Mouse (Mus musculus) liver, embryonic 11.5 days (tissue): ENCODE results near the gene Snd1. TPM values are rescaled to one million over a fixed set of nuclear protein-coding genes. Genes with fewer than 3 reads are reported as not detected.

Experiments used
- ATAC-seq: fragments of 200-750 bp; cut with Nextera tagmentation; replicated peaks from 2 replicates; pipeline ENCODE4 v1.8.0; 2017; ENCODE audit warnings: moderate number of reproducible peaks, mild to moderate bottlenecking, moderate TSS enrichment, moderate library complexity; ENCODE audit not compliant: low FRiP score
- DNase-seq: peaks from one replicate; pipeline ENCODE4 v3.0.0-alpha.2; 2017; ENCODE audit warnings: low spot score
- H3K27ac ChIP-seq: fragments of 300-500 bp; sonication (generic); 2 replicates; pipeline ENCODE4 v1.5.1; 2014; ENCODE audit warnings: mild to moderate bottlenecking, low read depth, low read length, control low read depth
- H3K27me3 ChIP-seq: fragments of 300-500 bp; sonication (generic); replicated peaks from 2 replicates; pipeline ENCODE4 v1.6.1; 2014; ENCODE audit warnings: low read length, mixed read lengths; ENCODE audit not compliant: control insufficient read depth, insufficient read depth
- H3K36me3 ChIP-seq: fragments of 300-500 bp; sonication (generic); 2 replicates; pipeline ENCODE4 v1.6.1; 2014; ENCODE audit warnings: mild to moderate bottlenecking, low read length, moderate library complexity, mixed read lengths; ENCODE audit not compliant: control insufficient read depth, insufficient read depth
- H3K4me1 ChIP-seq: fragments of 300-500 bp; sonication (generic); replicated peaks from 2 replicates; pipeline ENCODE4 v1.6.1; 2014; ENCODE audit warnings: low read length, mixed read lengths; ENCODE audit not compliant: control insufficient read depth, insufficient read depth
- H3K4me2 ChIP-seq: fragments of 300-500 bp; sonication (generic); 2 replicates; pipeline ENCODE4 v1.6.1; 2014; ENCODE audit warnings: mild to moderate bottlenecking, control low read depth, moderate library complexity
- H3K4me3 ChIP-seq: fragments of 300-500 bp; sonication (generic); 2 replicates; pipeline ENCODE4 v1.5.1; 2014; ENCODE audit warnings: low read depth, low read length, control low read depth
- H3K9ac ChIP-seq: fragments of 300-500 bp; sonication (generic); 2 replicates; pipeline ENCODE4 v1.6.1; 2014; ENCODE audit warnings: low read depth, low read length, control low read depth
- H3K9me3 ChIP-seq: fragments of 300-500 bp; sonication (generic); 2 replicates; pipeline ENCODE4 v1.6.1; 2016; ENCODE audit warnings: low read length, inconsistent platforms, mixed read lengths; ENCODE audit not compliant: control insufficient read depth
- WGBS: fragments of 180-500 bp; shearing (Covaris S2); extraction: QIAGEN DNeasy Blood & Tissue Kit; methylation state at CpG from one replicate; pipeline ENCODE4 v1.1.7; 2014; 5-methylcytosine and 5-hydroxymethylcytosine counted together
- polyA plus RNA-seq: library from polyadenylated mRNA; unstranded; fragments of >200 nt; fragmentation: Nextera tagmentation; extraction: Ambion mirVana; gene quantifications from 2 replicates; pipeline ENCODE4 v1.2.1, GENCODE M21; 2014

Snd1 gene
- polyA plus RNA-seq, 1 experiment from 2014 or later = 107 TPM

- H3K4me3 ChIP-seq = no peak overlapping the region
- no peaks in the 10 kb centered on the region for H3K27me3 ChIP-seq
- no peak overlapping the region for H3K9ac ChIP-seq
- H3K4me2 ChIP-seq = no peak overlapping the region
- WGBS = 65% methylated on average over 5 of the region's 5 CpGs
- H3K4me1 ChIP-seq = no peaks in the 10 kb centered on the region
- ATAC-seq (no peak), DNase-seq (no peak)
- no peak overlapping the region for H3K27ac ChIP-seq
- no peaks in the 10 kb centered on the region for H3K9me3 ChIP-seq
- no peaks in the 10 kb centered on the region for H3K36me3 ChIP-seq
Observed at GRCm38 (mm10) chr6:28896762-28897320, 421.9 kb downstream of the Snd1 start.

GRCm38 (mm10) chr6:28897326-28898085 is 422.6 kb downstream of the Snd1 start:
- no peaks in the 10 kb centered on the region for H3K27me3 ChIP-seq
- 62% methylated on average over 11 of the region's 11 CpGs for WGBS
- ATAC-seq = no peak
- H3K4me3 ChIP-seq = no peak overlapping the region
- no peaks in the 10 kb centered on the region for H3K9me3 ChIP-seq
- H3K36me3 ChIP-seq = no peaks in the 10 kb centered on the region
- DNase-seq = no peak
- no peaks in the 10 kb centered on the region for H3K4me1 ChIP-seq
- H3K9ac ChIP-seq = no peak overlapping the region
- no peak overlapping the region for H3K27ac ChIP-seq
- no peak overlapping the region for H3K4me2 ChIP-seq

GRCm38 (mm10) chr6:28898836-28899235 is 423.9 kb downstream of the Snd1 start:
- ATAC-seq (peak; percentile 32; the same call in 1 of the 2 replicates), DNase-seq (no peak)
- Histone ChIP-seq H3K36me3 (no peaks in the 10 kb centered on the region), H3K27me3 (no peaks in the 10 kb centered on the region), H3K27ac (no peak overlapping the region), H3K9me3 (no peaks in the 10 kb centered on the region), H3K4me2 (no peak overlapping the region), H3K4me1 (no peaks in the 10 kb centered on the region), H3K9ac (no peak overlapping the region), H3K4me3 (no peak overlapping the region)
- 11% methylated on average over 10 of the region's 10 CpGs for WGBS

- Histone ChIP-seq H3K27me3 (no peaks in the 10 kb centered on the region), H3K9me3 (no peaks in the 10 kb centered on the region), H3K4me1 (no peaks in the 10 kb centered on the region), H3K36me3 (no peaks in the 10 kb centered on the region), H3K4me3 (no peak overlapping the region), H3K9ac (no peak overlapping the region), H3K4me2 (no peak overlapping the region), H3K27ac (no peak overlapping the region)
- 64% methylated on average over 2 of the region's 2 CpGs for WGBS
- no peak for ATAC-seq
- DNase-seq = no peak
Observed at GRCm38 (mm10) chr6:28902573-28902972, 427.6 kb downstream of the Snd1 start.

- ATAC-seq = no peak
- no peak for DNase-seq
- no peak overlapping the region for H3K4me2 ChIP-seq
- no peaks in the 10 kb centered on the region for H3K9me3 ChIP-seq
- 60% methylated on average over 4 of the region's 4 CpGs for WGBS
- H3K36me3 ChIP-seq = no peaks in the 10 kb centered on the region
- no peaks in the 10 kb centered on the region for H3K27me3 ChIP-seq
- no peak overlapping the region for H3K9ac ChIP-seq
- H3K27ac ChIP-seq = no peak overlapping the region
- no peaks in the 10 kb centered on the region for H3K4me1 ChIP-seq
- H3K4me3 ChIP-seq = no peak overlapping the region
Observed at GRCm38 (mm10) chr6:28904417-28904816, 429.5 kb downstream of the Snd1 start.

GRCm38 (mm10) chr6:28905301-28905700 is 430.4 kb downstream of the Snd1 start:
- H3K36me3 ChIP-seq = no peaks in the 10 kb centered on the region
- no peak overlapping the region for H3K4me3 ChIP-seq
- H3K9me3 ChIP-seq = no peaks in the 10 kb centered on the region
- no peaks in the 10 kb centered on the region for H3K27me3 ChIP-seq
- WGBS = 60% methylated on average over 8 of the region's 8 CpGs
- H3K4me2 ChIP-seq = no peak overlapping the region
- no peak overlapping the region for H3K9ac ChIP-seq
- no peak overlapping the region for H3K27ac ChIP-seq
- ATAC-seq (no peak), DNase-seq (no peak)
- no peaks in the 10 kb centered on the region for H3K4me1 ChIP-seq

GRCm38 (mm10) chr6:28909866-28910265 is 434.9 kb downstream of the Snd1 start:
- 71% methylated on average over 15 of the region's 15 CpGs for WGBS
- H3K27me3 ChIP-seq = no peaks in the 10 kb centered on the region
- no peak overlapping the region for H3K4me3 ChIP-seq
- no peak overlapping the region for H3K27ac ChIP-seq
- no peak overlapping the region for H3K9ac ChIP-seq
- H3K36me3 ChIP-seq = no peaks in the 10 kb centered on the region
- DNase-seq (no peak), ATAC-seq (no peak)
- H3K4me2 ChIP-seq = no peak overlapping the region
- no peaks in the 10 kb centered on the region for H3K9me3 ChIP-seq
- H3K4me1 ChIP-seq = no peaks in the 10 kb centered on the region

GRCm38 (mm10) chr6:28914981-28915380 is 440.0 kb downstream of the Snd1 start:
- no peaks in the 10 kb centered on the region for H3K4me1 ChIP-seq
- H3K9ac ChIP-seq = no peak overlapping the region
- no peaks in the 10 kb centered on the region; the same call in 1 of the 2 replicates for H3K9me3 ChIP-seq
- no peak overlapping the region for H3K4me3 ChIP-seq
- H3K36me3 ChIP-seq = no peaks in the 10 kb centered on the region
- H3K4me2 ChIP-seq = no peak overlapping the region
- H3K27me3 ChIP-seq = no peaks in the 10 kb centered on the region
- WGBS = 6% methylated on average over 1 of the region's 1 CpGs
- DNase-seq (no peak), ATAC-seq (no peak)
- H3K27ac ChIP-seq = no peak overlapping the region

GRCm38 (mm10) chr6:28916630-28917029 is 441.7 kb downstream of the Snd1 start:
- Histone ChIP-seq H3K9me3 (no peaks in the 10 kb centered on the region; the same call in 1 of the 2 replicates), H3K27me3 (no peaks in the 10 kb centered on the region), H3K4me3 (no peak overlapping the region), H3K4me2 (no peak overlapping the region), H3K36me3 (no peaks in the 10 kb centered on the region), H3K9ac (no peak overlapping the region), H3K27ac (no peak overlapping the region), H3K4me1 (no peaks in the 10 kb centered on the region)
- DNase-seq (no peak), ATAC-seq (no peak)
- 57% methylated on average over 8 of the region's 8 CpGs for WGBS
